Mouse (Mus musculus) inflammation-experienced regulatory T-cells, adult 6 months (primary cell): ENCODE measurements around the gene Slc13a5. TPM values are rescaled to one million over a fixed set of nuclear protein-coding genes. Genes with fewer than 3 reads are reported as not detected.

Experiments
- ATAC-seq: one replicate; pipeline ENCODE4 v1.8.0; 2017
- polyA plus RNA-seq, 3 experiments: library from polyadenylated mRNA; unstranded; fragments of 100-300 nt; shearing (Covaris generic); gene quantifications; one replicate each; pipeline ENCODE4 v1.2.1; 2017

Slc13a5 gene
- polyA plus RNA-seq, 3 experiments from 2014 or later = not detected

- no peak for ATAC-seq
These were observed 1.5 kb downstream of the Slc13a5 start for GRCm38 (mm10) chr11:72265483-72265882.

DNA sequence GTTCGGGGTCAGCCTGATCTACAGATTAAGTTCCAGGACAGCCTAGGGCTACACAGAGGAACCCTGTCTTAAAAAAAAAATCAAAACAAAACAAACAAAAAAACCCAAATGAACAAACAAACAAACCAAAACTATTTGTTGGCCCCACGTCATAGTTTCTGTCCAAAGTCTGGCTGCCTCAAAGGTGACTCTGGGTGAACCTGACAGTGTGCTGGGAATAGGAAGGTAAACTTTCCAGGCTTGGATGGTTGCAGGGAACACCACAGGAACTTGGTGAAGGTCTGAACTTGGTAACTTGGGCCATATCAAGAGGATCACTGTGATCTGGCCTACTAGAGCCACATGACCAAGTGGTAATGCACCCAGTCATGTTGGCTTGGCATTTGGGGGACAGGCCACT is 10.6 kb downstream of the Slc13a5 start:
- no peak for ATAC-seq

- no peak for ATAC-seq
These were observed 11.4 kb downstream of the Slc13a5 start for GRCm38 (mm10) chr11:72255629-72256028.

GRCm38 (mm10) chr11:72245196-72245753 is 21.7 kb downstream of the Slc13a5 start:
- no peak for ATAC-seq

- no peak for ATAC-seq
These were observed 26.8 kb downstream of the Slc13a5 start for GRCm38 (mm10) chr11:72240062-72240860.

DNA sequence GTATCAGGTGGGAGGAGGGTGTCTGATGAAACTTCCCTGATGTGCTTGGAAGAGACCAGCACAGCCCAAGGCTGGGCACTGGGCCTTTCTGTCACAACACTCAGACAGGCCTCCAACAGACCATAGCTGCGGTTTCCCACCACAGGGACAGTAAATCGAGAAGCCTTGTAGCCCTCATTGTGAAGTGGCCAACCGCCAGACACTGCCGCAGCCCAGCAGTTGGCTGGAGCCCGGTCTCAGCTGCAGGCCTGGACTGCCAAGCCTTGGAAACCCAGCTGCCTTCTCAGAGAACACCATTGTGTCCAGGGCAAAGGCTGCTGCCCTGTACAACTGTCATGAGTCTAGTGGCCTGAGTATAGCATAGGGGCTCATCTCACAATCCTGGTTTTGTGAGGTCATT is 33.0 kb downstream of the Slc13a5 start:
- ATAC-seq = no peak

- ATAC-seq = no peak
These were observed 34.0 kb downstream of the Slc13a5 start for GRCm38 (mm10) chr11:72232991-72233390.

DNA sequence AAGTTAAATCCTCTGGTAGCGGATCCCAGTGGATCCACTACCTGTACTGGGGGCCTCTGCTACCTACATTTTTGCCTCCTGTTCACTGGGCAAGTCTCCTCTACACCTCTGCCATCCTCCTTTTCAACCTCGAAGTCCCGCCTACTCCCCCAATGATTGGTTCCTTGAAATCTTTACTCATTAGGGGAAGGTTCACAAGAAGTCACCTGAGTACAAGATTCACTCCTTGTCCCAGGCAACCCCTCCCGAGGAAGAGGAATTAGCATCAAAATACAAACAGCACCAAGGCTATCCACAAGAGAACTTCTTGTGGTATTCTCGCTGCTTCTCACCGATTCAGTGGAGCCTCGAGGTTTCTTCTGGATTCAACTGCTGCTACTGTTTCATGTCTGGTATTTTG is 35.0 kb downstream of the Slc13a5 start:
- no peak for ATAC-seq

DNA sequence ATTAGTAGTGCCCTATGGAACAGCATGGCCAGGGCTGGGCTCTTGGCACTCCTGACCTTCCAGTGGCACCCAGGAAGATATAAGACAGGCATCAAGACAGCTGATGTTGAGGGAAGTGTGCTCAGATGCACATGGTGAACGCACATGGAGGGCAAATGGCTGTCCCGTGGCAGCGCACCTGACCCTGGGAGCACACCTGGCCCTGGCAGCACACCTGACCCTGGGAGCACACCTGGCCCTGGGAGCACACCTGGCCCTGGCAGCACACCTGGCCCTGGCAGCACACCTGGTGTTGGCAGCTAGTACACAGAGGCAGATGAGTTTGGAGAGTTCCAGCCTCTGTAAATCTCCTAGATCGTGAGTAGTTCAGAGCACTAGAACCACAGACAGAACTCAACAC is 38.5 kb downstream of the Slc13a5 start:
- ATAC-seq = no peak

DNA sequence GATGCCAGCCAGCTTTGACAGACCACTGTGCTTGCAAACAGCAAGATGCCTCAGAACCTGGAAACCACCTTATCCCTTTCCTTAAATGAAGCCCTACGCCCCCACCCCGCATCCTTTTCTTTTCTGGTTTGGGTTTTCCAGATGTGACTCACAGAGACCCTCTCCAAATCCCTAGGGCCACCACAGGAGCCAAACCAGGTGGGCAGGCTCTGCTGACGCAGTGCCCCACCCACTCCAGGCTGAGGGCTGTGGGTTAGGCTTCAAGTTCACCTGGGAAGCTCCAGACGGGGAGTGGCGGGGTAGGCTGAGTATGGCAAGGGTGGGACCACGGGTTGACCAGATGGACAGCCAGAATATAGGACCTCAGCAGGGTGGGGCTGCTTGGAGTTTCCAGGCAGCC is 40.1 kb downstream of the Slc13a5 start:
- ATAC-seq = no peak

DNA sequence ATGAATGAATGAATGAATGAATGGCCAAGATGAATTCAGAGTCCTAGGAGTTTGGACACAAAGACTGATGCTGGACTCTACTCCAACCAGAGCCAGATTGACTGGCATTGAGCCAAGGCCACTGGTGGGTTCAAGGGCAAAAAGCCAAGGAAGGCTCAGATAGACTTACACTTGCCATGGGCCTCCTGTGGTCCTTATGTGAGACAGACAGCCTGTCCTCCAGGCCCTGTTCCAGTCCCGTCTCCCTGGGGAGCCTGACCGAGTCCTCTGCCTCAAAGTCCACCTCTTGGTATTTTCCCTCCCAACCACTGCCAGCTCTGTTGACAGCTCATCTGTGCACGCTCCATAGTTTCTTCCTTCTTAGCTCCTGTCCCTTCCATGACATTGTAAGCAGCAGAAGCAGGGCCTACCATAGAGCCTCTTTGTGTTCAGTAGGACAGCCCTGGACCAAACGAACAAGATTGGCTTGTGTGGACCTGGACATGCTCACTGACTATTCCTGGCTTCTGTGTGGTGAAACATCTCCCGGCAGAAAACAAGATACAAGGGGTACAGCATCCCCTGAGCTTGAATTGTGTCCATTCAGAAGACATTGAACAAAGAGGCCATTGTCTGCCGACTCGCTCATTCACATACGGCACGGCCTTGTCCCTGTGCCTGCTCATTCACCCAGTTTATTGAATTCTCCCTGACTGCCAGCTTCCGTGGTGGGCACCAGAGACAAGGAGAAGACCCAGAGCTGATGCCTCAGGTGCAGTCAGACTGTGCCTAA is 40.8 kb downstream of the Slc13a5 start:
- ATAC-seq = no peak

DNA sequence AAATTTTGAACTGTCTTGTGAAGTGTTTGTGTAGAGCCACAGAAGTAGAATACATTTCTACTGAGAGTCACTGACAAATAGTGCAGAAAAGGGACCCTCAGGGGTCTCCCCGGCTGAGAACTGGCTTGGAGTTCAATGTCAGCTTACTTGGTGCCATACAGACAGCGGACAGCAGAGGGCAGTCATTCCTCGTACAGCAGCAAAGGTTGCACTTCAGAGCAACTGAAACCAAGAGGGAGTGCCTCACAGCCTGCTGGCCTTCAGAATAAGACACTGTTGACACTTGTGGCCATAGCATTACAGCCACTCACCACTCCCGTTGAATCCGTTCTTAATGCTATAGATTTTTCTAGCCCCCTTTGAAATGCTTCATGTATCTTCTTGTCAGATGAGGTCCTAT is 42.2 kb downstream of the Slc13a5 start:
- ATAC-seq = peak; percentile 64

GRCm38 (mm10) chr11:72223414-72223813 is 43.6 kb downstream of the Slc13a5 start:
- no peak for ATAC-seq

- peak; percentile 81 for ATAC-seq
These were observed 45.7 kb downstream of the Slc13a5 start for GRCm38 (mm10) chr11:72221278-72221677.

GRCm38 (mm10) chr11:72217116-72217515 is 49.9 kb downstream of the Slc13a5 start:
- no peak for ATAC-seq

GRCm38 (mm10) chr11:72215410-72215797 is 51.6 kb downstream of the Slc13a5 start, which contains the start of gene Med31:
Med31 (minus strand) TSS chr11:72215592.
- peak; percentile 65 for ATAC-seq

GRCm38 (mm10) chr11:72214591-72215409 is 52.2 kb downstream of the Slc13a5 start:
- ATAC-seq = peak; percentile 95

DNA sequence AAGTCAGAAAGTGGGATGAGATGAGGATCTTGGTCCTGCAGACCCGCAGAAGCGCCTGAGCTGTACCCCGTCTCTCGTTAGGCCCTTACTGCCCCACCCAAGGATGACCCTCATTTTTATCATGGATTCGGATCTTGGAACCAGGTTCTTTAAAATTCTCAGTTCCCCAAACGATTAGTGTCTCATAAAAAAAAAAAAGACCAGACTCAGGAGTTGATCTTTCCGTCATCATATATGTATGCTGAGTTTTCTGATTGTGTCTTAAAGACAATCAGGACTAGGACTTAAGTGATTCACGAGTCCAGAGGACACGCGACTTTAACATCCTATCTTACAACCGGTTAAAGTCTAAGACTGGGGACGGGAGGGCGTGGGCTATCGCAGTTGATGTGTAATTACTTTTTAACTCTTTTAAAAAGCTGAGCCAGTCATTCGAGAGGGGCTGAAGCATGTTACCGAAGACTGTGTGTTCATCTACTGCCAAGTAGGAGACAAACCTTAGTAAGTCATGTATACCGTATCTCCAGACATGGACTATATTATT is 59.1 kb downstream of the Slc13a5 start:
- ATAC-seq = no peak

- peak; percentile 91 for ATAC-seq
These were observed 59.7 kb downstream of the Slc13a5 start, which contains the start of the genes 4933427D14Rik and Txndc17 for GRCm38 (mm10) chr11:72207204-72207833. 4933427D14Rik (minus strand) TSS chr11:72207459. Txndc17 (plus strand) TSS chr11:72207547.

DNA sequence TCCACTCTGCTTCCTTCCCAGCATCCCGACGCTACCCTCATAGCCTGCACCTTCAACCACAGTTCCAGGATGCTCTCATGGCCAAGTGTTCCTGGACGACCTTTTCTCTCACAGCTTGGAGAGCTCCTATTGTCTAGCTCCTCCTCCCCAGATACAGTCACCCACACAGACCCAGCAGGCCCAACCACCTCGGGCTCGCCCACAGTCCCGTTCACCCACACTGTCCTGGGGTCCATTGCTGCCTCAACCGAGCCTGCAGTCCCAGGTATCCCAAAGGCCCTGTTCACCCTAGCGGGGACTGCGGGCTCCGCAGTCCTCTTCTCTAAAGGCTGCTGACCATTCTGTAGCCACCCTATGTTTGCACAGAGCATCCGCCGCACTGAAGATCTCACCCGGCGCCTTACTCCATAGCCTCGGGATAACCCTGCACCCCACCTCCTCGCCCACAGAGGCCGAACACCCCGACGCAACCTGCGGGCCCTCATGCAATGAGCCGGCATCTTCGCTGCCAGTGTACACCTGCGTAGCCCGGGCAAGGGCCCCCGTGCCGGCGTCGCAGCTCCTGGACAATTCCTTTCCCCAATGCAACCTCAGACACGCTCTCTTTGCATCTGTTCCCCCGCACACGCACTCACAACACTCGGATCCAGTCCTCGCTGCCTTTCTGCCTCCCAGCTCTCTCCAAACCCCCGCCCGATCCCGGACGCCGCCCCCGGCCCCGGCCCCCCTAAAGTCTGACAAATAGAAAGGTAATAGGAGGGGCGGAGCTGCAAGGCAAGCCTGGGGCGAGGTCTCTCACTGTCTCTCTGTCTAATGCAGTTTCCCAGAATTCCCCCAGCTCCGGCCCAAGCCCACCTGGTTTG is 60.5 kb downstream of the Slc13a5 start, which contains the start of gene Gm43951:
Gm43951 (minus strand) TSS at position 500 of the 863 bp plus-strand sequence.
- ATAC-seq = peak; percentile 6

DNA sequence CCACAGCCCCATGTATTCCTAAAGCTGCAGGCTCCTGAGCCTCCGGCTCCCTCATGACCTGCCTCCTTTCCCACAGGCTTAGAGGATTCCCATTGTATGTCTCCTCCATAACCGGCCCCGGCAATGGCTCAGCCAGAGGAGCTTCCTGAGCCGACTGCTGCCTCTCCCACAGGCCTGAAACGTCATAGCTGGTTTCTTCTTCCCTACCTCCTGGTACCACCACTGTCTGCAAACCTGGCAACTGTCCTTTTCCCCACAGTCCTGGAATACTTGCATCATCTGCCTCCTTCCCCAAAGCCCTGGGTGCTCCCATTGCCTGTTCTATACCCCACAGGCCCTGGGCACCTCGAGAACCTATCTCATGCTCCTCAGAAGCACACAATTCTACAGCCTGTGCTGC is 61.8 kb downstream of the Slc13a5 start:
- ATAC-seq = no peak
